Mouse (Mus musculus) T-helper 1 cell (primary cell): Measurements from ENCODE around the gene Uba2.
"Not testable (repeated sequence)": the region's sequence is repeated elsewhere in the genome, so short reads cannot be mapped to it uniquely, and the experiment has no call there.

Experiments
- in situ Hi-C: fragments of 300-600 bp; cut with MboI, MseI; formaldehyde crosslinking; loops from one replicate; pipeline ENCODE4 v1.15.1; 2025; ENCODE audit warnings: high pct_unique_total_duplicates

The Uba2 gene

DNA sequence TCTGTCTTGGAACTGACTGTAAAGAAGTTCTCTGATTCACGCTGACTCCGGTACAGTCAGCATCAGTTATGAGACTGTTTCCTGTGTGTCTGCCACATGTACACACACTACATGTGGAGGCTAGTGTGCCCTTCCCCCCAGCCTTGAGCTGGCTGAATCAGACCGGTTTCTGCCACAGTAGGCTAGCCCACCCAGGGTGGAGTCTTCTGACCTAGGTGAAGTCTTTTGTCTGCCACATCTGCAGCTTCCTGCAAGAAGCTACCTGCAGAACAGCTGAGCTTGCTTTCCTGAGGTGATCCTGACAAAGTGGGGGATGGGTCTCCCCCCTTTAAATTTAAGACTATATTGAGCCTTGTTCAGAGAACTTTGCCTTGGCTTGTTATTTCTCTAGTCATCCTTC, at the start of gene Uba2:
Uba2 (minus strand) TSS at position 146 of the 400 bp plus-strand sequence.
- in situ Hi-C loops, result loop anchor here (10.0 kb wide), 1 partner anchor 175 kb away; no protein-coding TSS in a partner anchor

DNA sequence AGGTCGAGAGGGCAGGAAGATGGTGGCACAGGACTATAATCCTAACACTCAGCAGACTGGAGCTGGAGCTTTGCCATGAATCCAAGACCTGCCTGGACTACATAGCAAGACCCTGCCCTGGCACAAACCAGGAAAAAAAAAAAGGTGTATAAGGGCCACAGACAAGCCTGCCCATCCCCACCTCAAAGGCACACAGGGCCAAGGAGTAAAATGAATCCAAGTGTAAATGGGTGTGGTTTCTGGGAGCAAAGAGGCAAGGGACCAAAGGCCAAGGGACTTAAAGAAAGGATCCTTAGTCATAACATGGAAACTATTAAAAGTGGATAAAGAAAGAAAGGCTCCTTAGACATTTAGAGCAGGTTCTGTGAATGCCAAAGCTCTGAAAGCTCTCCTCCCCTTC, 49.1 kb upstream of the Uba2 start:
- in situ Hi-C loops, result loop anchor here (5.0 kb wide), 1 partner anchor 61 kb away; no protein-coding TSS in a partner anchor

DNA sequence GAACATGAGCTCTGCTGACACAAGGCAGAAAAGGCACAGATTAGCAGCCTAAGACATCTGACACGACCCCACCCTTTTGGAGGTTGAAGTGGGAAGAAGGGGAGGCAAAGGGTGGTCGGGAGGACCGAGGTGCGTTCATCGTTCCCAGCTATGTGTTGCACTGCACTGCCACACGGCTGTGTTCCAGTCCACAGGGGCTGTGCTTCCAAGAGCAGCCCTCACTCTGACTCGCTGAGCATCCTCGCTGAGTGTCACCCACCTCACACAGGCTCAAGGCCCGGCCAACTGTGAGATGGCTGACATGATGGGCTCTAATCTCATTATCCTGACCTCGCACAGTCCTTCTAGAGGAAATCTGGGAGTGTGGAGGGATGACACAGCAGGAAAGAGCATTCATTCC, 47.1 kb upstream of the Uba2 start:
- in situ Hi-C loops, result loop anchor here (5.0 kb wide), 1 partner anchor 59 kb away; no protein-coding TSS in a partner anchor

DNA sequence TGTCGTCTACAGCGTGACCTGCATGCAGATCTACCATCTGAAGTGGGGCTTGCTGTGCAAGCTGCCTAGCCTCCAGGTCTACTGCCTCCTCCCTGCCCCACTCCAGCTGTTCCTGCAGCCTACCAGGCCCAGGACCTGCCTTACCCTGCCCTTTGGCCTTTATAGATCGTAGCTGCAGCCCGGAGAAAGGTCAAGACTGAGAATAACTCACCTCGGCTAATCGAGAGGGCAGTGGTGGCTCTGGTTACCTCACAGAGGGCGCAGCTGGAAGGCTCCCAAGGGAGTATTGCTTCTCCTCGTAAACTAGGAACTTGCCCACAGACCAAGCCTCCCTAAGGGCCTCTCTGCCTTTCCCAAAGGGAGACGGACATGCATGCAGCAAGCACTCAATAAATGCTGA, 46.1 kb upstream of the Uba2 start:
- in situ Hi-C loops, result loop anchor here (5.0 kb wide), 1 partner anchor 58 kb away; no protein-coding TSS in a partner anchor

DNA sequence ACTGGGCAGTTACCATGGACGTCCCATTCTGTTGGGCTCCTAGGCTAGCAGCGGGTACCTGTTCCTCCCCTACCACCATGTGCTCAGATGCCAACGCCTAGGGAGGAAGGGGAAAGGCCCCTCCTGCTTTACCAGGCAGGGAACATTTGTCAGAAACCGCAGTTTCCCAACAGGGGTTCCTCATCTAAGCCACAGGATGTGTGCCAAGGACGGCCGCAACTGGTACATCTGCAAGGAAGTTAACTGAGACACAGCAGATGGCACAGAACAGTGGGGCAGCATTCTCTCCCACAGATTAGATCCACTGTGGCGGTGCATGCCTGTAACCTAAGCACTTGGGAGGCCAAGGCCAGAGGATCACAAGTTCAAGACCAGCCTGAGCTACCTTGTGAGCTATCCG, 45.2 kb upstream of the Uba2 start:
- in situ Hi-C loops, result loop anchor here (5.0 kb wide), 1 partner anchor 57 kb away; no protein-coding TSS in a partner anchor

DNA sequence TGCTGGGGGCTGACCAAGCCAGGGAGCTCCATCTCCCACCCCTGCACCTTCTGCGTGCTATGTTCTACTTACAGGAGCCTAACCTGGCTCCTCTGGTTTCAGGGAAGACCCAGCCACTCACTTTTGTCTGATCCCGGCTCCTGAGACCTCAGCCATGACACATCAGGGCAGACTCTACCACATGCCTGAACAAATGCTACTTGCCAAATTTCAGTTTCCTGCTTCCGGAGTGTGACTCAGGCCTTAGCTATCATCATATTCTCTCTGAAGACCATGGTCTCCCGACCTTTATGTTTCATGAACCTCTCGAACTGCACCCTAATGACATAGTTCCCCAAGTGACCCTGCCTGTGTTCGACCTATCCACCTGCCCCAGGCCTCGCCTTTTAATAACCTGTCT, 43.9 kb upstream of the Uba2 start:
- in situ Hi-C loops, result no loop called here

DNA sequence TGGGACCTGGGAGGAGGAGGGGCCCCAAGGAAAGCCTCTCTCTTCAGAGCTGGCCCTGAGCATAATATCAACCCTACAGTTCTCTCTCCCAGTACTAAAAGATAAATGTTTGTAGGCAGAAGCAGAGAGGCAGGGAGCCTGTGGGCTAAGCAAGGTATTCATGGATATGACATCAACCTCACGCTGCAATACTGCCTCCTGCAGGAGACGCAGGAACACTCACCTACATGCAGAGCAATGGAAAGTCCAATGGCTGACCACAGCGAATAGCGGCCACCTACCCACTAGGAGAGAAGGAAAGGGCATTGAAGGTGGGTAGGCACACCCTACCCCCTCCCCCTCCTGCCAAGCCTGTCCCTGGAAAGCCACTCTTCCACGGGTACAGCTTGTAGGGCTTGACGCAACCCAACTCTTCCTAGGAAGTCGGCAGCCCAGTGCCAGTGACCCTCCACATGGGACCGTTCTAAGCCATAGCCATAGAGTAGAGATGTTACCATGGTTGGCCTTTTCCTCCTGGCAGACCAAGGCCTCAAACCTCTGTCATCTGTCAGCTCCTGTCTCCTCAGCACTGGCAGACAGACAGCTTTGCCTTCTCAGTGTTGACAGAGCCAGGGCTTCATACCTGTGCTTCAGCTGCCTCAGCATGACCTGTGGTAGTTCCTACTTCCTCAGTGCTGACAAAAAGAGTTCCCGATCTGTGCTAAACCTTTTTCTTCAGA, 38.8 kb upstream of the Uba2 start:
- in situ Hi-C loops, result no loop called here

DNA sequence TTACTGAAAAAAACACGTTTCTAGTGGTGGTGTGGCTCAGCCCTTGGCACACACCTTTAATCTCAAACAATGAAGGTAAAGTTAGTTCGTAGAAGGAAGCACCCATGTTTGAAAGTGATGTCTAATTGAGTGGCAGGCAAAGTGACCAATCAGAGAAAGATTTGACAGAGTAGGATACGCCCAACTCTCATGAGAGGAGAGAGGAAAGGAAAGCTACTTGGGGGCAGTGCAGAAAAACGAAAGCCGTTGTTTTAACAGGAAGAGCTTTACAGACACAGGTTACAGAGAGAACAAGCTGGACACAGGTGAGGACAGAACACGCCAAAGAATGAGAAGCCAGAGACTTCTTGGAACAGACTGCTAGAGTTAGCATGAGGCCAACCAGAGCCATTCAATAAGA, 36.9 kb upstream of the Uba2 start:
- in situ Hi-C loops, result no loop called here

DNA sequence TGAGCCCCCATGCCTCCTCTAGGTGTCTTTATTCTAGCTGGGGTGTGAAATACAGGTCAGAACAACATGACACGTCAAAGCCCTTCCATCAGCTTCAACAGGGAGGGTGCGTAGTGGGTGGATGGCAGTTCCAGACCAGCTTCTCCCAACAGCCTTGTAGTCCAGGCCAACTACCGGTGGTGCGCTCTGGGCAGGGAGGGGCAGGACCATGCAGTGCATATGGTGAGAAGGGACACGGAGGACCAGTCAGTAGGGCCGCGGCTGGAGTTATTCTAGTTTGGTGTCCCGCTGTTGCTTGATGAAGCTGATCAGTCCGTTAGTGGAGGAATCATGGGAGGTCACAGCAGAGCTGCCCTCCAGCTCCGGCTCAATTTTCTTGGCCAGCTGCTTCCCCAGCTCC, 32.7 kb upstream of the Uba2 start:
- in situ Hi-C loops, result not testable (repeated sequence)

DNA sequence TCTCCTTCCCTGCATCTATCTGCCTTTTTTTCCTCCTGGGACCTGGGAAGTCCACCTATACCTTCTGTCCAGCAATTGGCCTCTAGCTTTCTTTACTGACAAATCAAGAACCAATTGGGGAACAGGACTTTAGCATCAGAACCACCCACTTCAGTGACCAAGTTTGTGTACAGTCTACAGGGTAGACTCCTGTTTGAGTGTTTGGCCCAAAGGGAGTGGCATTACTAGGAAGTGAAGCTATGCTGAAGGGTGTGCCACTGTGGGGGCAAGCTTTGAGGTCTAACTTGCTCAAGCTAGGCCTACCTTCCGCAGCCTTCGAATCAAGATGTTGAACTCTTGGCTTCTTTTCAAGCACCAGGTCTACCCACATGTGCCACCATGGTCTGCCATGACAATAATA, 31.4 kb upstream of the Uba2 start:
- in situ Hi-C loops, result no loop called here

DNA sequence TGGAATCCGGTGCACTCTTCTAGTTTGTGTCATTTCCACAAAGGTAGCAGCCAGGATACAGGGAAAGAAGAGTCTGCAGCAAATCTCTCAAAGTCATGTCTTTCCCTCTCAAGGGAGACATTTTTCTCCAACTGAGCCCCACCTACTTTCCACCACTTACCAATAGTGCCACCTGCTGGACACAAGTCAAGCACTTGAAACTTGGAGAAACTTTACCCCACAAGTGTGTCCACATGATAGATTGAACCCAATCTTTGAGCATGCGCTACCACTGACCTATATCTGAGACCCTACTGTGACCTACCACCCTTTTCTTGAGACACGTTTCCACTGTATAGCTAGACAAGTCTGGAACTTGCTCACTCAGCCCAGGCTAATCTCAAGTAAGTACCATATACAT, 28.9 kb upstream of the Uba2 start:
- in situ Hi-C loops, result loop anchor here (25.0 kb wide), 1 partner anchor 1589 kb away; no protein-coding TSS in a partner anchor

DNA sequence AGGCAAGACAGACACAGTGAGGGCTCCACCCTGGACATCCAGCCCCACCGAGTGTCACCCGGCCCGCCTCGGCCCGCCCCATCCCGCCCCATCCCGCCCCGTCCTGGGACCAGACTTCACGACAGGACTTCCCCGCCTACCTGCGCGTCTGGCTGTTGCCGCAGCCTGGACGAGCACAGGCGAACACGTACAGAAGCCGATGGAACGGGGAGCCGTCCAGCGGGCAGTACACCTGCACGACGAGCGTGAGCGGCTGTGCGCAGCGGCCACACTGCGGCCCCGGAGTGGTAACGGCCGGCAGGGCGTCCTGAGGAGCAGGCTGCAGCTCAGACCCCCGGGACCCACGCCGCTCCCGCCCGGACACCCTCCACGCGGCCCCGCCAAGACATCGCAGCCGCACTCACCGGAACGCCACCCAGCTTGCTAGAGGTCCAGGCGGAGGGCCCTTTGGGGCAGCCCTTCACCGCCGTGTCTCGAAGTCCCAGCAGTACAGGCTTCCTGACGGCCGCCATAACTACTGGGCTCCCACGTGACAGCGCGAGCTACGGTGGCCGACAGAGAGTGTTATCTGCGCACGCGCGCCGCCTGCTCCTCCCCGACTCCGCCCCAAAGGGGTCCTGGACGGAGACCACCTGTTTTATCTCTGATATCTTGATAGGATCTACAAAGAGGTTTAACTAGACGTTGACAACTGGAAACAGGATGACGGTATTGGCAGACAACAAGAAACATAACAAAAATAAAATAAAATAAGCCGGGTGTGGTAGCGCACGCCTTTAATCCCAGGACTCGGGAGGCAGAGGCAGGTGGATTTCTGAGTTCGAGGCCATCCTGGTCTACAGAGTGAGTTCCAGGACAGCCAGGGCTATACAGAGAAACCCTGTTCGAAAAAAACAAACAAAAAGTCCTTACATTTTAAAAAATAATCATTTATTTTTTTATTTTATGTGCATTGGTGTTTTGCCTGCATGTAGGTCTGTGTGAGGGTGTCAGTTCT, 27.0 kb upstream of the Uba2 start, which contains the start of gene Pdcd2l:
Pdcd2l (minus strand) TSS at position 530 of the 997 bp plus-strand sequence.
- in situ Hi-C loops, result loop anchor here (25.0 kb wide), 1 partner anchor 1591 kb away; no protein-coding TSS in a partner anchor

DNA sequence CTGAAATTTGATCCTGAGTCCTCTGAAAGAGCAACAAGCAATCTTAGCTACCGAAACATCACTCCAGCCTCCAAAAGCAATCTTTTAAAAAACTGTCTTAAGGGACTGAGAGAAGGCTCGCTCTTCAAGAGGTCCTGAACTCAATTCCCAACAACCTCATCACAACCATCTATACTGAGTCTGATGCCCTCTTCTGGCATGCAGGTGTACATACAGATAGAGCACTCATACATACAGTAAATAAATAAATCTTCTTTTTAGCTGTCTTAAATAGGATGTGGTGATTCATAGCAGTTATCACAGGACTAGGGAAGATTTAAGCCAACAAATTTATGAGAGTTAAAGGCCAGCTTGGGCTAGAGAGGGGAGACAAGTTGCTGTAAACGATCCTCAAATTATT, 26.2 kb upstream of the Uba2 start:
- in situ Hi-C loops, result loop anchor here (25.0 kb wide), 1 partner anchor 1592 kb away; no protein-coding TSS in a partner anchor

DNA sequence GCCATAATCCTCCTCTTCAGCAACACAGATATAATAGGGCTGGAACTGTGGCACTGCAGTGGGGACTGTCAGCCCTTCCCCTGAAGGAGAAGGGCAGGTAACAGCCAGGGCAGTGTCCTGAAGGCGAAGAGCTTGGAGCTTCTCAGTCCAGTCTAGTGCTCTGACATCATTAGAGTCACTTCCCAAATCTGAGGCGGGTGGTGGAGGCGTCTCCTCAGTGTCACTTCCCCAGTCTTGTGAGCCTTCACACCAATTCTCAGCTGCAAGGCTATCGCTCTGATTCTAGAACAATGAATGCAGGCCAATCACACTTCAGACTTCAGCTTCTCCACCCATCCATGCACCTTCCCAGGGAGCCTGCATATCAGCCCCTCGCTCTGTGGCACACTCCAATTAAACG, 23.4 kb upstream of the Uba2 start:
- in situ Hi-C loops, result loop anchor here (25.0 kb wide), 1 partner anchor 1594 kb away; no protein-coding TSS in a partner anchor

DNA sequence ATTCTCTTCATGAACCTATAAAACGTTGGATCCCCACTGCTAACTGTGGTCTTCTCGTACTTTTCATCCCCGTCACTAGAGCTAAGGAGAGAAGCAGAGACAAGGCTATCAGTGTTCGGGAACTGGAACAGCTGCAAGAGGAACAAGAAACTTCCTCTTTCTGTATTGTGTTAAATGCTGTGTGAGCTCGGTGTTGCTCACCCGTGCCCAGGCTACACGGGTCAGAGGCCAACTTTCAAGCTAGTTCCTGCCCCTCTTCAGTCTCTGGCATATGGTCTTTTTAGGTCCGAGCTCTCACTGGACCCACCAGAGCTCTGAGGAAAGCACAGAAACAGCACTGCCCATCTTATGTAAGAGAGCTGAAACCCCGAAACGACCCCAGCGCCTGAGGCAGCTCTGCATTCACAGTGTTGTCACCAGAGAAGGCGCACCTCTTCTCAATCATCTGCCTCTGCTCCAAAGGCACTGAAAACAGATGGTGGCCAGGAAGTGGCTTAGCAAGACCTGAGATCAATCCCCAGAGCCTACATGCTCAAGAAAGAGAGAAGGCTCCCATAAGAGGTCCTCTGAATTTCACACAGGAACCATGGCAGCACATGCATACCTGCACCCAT, 20.1 kb upstream of the Uba2 start:
- in situ Hi-C loops, result loop anchor here (25.0 kb wide), 1 partner anchor 1598 kb away; no protein-coding TSS in a partner anchor

DNA sequence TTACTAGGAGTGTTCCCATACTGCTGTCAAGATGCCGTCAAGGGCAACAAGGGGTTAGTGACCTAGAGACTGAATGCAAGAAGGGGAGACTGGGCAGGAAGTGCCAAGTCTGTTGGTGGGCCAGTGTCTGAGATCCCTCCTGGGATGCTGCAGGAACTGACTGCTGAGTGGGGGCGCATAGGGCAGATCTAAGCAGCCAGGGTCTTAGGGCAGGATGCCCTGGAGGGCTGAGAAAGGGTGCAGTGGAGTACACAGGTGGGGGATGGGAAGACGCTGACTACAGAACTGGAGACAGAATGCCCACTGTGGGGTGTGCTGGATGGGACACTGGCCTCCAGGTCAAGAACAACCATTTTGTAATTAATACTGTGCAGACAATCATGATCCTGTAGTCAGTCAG, 14.4 kb upstream of the Uba2 start:
- in situ Hi-C loops, result loop anchor here (25.0 kb wide), 1 partner anchor 1604 kb away; no protein-coding TSS in a partner anchor

DNA sequence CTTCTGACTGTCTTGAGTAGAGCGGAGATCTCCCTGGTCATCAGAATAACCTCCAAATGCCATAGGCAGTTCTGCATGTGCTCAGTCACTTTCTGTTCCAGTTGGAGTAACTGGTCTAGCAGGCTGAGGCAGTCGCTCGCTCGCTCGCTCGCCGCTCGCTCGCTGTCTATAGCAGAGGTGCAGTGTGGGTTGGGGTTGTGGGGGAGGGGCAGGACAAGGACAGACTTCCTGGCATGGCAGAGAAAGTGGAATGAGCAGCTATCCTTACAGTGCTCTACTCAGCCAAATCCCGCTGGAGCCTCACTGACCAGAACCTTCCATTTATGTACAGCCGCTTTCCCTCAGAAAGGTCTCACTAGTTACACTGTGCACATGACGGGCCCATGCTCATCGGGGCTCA, 14.0 kb upstream of the Uba2 start:
- in situ Hi-C loops, result loop anchor here (25.0 kb wide), 1 partner anchor 1604 kb away; no protein-coding TSS in a partner anchor

DNA sequence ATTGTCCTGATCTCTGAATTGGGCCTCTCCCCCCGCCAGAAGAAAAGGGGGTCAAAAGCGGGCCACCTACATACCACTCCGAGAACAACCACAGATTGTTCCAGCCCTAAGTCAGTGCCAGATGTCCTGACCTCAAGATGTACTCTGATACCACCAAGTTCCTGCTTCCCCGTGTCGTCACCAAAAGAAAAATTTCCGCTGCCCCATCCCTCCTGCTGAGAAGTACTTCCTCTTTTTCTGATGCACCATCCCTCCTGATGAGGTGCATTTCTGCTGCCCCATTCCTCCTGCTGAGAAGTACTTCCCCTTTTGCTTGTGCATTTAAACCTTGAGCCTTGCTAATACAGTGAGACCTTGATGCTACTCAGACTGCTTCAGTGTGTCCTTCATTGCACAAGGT, 6.8 kb upstream of the Uba2 start:
- in situ Hi-C loops, result loop anchor here (25.0 kb wide), 1 partner anchor 1611 kb away; no protein-coding TSS in a partner anchor

DNA sequence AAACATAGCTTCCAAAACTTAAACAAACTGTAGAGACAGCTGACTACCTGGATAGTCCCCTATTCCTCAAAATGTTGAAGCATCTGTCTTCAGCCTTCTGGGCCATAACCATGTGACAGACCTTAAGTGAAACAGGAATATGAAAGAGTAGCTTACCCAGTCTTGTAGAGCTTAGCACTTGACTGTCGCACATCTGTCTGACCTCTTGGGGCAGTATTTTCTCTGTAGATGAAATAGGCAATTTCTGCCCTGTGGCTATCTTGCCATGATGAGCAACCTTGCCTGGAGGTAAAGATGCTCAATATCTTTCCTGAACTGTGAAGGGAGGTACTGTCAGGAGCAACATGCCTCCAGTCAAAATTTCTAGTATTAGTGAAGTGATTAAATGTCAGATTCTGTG, 2.9 kb upstream of the Uba2 start:
- in situ Hi-C loops, result no loop called here

DNA sequence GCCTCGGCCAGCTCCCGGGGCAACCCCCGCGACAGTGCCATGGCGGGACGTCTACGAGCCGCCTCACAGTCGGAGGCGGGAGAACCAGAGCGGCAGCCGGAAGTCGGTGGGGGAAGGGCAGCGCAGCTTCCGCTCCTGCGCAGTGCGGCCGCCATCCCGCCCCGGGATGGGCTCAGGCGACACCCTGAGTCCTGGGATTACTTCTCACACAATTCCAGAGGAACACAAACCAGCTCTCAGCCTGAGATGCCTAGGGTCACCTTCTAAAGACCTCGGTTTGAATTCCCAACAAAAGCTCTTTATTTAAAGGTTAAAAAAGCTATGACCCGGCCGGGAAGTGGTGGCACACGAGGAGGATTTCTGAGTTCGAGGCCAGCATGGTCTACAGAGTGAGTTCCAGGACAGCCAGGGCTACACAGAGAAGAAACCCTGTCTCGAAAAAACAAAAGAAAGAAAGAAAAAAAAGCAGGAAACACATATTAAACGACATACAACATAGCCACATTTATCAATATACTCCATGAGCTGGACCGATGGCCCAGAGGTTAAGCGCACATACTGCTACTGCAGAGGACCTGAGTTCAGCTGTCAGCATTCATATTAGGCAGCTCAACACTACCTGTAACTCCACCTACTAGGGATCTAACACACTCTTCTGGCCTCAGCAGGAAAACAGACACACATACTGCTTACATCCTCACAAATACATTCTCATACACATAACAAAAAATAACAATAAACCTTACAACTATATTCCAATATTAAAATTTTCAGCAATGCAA, 738 bp downstream of the Uba2 start:
- in situ Hi-C loops, result loop anchor here (10.0 kb wide), 1 partner anchor 176 kb away; no protein-coding TSS in a partner anchor
